Mouse (Mus musculus) testis, adult 2 months (tissue): ENCODE results near the gene Kank1.

Experiments
- CTCF ChIP-seq: fragments of 200-500 bp; IDR thresholded peaks from 2 replicates; pipeline ENCODE4 v1.5.1; 2012; ENCODE audit warnings: low read depth, mild to moderate bottlenecking, inconsistent platforms, low read length, moderate library complexity; ENCODE audit not compliant: control insufficient read depth, insufficient read depth, insufficient replicate concordance
- POLR2A ChIP-seq: fragments of 200-500 bp; IDR thresholded peaks from 2 replicates; pipeline ENCODE4 v1.6.1; 2012; ENCODE audit warnings: low read depth, mild to moderate bottlenecking, inconsistent platforms, low read length, moderate library complexity; ENCODE audit not compliant: control insufficient read depth

DNA sequence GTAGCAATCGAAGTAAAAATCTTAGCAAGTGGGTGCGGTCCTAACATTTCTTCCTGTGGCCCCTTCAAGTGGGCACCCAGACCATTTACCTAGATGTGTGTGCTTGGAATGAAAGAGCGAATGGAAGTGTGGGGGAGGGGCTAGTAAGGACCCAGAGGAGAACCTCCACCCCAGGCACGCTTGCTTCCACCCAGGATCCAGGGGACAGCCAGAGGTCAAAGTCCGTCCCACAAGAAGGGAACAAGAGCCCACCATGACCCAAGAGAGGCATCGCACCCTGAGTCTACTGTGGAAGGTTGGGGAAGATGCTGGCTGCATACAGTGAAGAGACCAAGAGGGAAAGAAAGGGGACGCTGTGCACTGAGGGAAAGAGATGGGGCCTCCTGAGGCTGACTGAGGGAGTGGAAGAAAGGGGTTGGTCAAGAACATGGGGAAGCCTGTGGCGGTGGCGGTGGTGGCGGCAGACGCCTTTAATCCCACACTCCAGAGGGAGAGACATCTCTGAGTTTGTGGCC is 28.1 kb upstream of the Kank1 start:
- TF ChIP-seq POLR2A (no peak), CTCF (no peak)
